Mouse (Mus musculus): ENCODE data around the gene Sin3a. TPM values are rescaled to one million over a fixed set of nuclear protein-coding genes. Genes with fewer than 3 reads are reported as not detected.

The Sin3a gene
- 10 to 100 TPM; 32.3 to 34.7 TPM for total RNA-seq (2021)
- long read RNA-seq, experiment 1, full-length matches to known transcripts, result 1 of 14 reads
- long read RNA-seq, experiment 1, partial matches to known transcripts, result 2 of 14 reads
- long read RNA-seq, experiment 1, other reads (novel, unspliced or antisense), result 11 of 14 reads
- long read RNA-seq, experiment 2, partial matches to known transcripts, result 2 of 8 reads
- long read RNA-seq, experiment 2, other reads (novel, unspliced or antisense), result 6 of 8 reads

DNA sequence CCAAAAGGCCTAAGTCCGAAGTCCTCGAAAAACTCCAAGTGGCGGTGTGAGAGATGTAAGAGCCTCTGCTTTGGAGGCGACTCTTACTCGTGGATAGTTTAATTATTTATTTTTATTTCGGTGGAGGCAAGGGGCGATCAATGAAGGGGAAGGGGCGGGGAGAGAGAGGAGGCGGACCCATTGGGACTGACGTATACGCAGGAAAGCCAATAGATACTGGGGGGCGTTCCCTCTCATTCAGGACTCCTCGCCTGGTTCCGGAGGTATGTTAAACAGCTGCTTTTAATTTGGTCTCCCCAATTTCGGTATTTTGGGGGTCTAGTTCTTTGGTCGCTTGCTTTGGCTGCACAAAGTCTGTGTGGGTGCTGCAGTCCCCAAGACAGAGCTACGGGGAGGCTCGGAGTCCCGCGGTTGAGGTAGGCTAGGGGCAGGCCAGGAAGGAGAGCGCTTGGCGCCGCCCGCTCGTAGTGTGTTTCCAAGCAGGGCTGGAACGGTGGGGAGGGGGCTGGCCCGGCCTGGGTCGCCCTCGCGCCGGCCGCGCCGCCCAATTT, at the start of gene Sin3a:
Gene Sin3a, plus strand, starts transcription at position 240 of the 551 bp plus-strand sequence.
- DNase-seq (ENCODE audit: low spot score in 2 of 2), result peak; percentile 50 to 63

GRCm38 (mm10) chr9:57031756-57032155, 40.1 kb upstream of the Sin3a start:
- peak; percentile 25 to 29 for DNase-seq (ENCODE audit: low spot score in 2 of 2)

DNA sequence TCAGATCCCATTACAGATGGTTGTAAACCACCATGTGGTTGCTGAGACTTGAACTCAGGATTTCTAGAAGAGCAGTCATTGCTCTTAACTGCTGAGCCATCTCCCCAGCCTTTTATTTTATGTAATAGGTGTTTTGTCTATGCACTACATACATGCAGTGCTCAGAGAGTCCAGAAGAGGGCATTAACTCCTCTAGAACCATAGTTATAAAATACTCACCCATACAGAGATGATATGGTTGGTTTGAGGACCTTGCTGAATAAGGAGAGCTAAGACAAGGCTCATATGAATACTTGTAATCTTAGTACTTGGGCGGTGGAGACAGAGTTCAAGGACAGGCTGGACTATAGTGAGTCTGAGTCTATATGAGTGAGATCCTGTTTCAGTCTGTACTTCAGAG, 15.6 kb upstream of the Sin3a start:
- peak; percentile 47 to 51 for DNase-seq (ENCODE audit: low spot score in 2 of 2)

- DNase-seq (ENCODE audit: low spot score in 2 of 2), result no peak
Measured at GRCm38 (mm10) chr9:57064164-57064563, 7.7 kb upstream of the Sin3a start.

- no peak for DNase-seq (ENCODE audit: low spot score in 2 of 2)
Measured at GRCm38 (mm10) chr9:57068266-57068665, 3.6 kb upstream of the Sin3a start.

GRCm38 (mm10) chr9:57070262-57070661, 1.6 kb upstream of the Sin3a start:
- DNase-seq (ENCODE audit: low spot score in 2 of 2), result no peak

DNA sequence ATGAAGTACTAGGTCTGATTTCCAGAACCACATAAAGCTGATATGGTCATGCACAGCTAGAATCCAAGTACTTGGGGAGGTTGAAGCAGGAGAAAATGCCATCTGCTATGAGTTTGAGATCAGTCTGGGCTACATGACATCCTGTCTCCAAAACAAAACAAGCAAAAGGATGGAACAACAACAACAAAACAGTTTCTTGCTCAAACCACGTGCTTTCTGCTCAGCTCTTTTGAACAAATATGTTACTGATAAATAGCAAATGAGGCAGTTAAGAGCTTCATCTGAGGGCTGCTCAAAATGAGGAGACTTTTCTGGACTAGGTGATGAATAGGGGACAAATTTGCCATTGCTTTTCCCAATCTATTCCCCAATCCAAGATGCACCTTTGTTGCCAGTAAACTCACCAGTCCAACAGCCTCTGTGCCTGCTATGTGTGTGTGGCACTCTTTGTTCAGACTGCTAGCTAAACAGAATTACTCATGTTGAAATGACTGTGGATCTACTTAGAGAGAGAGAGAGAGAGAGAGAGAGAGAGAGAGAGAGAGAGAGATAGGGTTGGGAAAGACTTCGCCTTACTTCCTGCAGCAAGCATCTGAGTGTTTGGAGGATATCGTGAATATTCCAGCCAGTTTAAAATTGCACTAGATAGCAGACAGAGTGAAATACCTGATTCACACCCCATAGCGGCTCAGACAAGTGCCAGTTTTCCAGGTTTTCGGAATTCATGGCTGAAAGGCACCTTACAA, 867 bp upstream of the Sin3a start:
- DNase-seq (ENCODE audit: low spot score in 2 of 2), result no peak

- DNase-seq (ENCODE audit: low spot score in 2 of 2), result no peak
Measured at GRCm38 (mm10) chr9:57072526-57072988, 717 bp downstream of the Sin3a start.

- DNase-seq (ENCODE audit: low spot score in 2 of 2), result peak; percentile 94
Measured at GRCm38 (mm10) chr9:57072989-57073789, 1.3 kb downstream of the Sin3a start.

DNA sequence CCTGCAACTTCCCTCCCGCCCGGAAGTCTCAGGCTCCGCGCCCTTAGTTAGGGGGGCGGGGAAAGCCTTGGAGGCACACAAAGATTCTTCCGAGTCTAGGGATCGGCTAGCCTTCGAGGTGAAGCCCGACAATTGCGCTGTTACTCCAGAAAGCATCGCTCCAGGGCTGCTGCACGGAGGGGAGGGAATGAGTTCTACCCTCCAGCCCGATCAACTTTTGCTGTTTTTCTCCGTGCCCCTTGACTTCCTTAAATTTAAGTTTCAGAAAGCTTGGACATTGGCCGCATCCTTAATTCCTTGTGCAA, 1.9 kb downstream of the Sin3a start:
- no peak for DNase-seq (ENCODE audit: low spot score in 2 of 2)

- DNase-seq (ENCODE audit: low spot score in 2 of 2), result no peak
Measured at GRCm38 (mm10) chr9:57074171-57074821, 2.5 kb downstream of the Sin3a start.

DNA sequence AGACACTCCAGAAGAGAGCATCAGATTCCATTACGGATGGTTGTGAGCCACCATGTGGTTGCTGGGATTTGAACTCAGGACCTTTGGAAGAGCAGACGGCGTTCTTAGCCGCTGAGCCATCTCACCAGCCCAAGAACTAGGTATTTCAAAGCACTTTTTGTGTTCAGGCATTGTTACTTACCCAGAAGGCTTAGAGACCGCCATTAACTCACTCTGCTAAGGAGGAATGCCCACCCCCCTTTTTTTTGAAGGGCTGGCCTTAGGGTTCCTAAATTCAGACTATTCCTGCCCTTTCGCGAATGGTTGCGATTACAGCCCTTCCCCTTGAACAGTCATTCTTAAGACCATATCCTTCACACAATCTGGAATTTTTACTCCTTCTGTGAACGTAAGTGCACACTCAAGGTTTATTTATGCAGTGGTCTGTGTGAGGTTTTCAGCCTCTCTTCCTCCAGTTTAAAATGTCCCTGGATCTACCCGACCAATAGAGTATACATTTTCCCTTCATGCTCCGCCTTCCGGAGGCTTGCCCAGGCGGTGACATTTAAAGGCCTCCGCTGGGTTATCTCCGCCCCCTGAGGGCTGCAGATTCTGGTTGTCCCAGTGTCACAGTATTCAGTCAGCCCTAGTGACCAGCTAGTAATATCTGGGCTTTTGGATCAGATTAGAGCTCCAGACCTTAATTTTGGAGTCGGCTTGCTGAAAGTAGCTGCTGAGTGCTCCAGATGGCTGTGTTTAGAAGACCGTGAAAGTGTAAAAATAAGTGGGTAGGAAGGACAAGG, 3.2 kb downstream of the Sin3a start:
- DNase-seq (ENCODE audit: low spot score in 2 of 2), result peak; percentile 56 to 66

GRCm38 (mm10) chr9:57075681-57076381, 4.0 kb downstream of the Sin3a start:
- peak; percentile 97 to 98 for DNase-seq (ENCODE audit: low spot score in 2 of 2)

GRCm38 (mm10) chr9:57076701-57077660, 5.1 kb downstream of the Sin3a start:
- DNase-seq (ENCODE audit: low spot score in 2 of 2), result peak; percentile 80 to 91

- DNase-seq (ENCODE audit: low spot score in 2 of 2), result no peak
Measured at GRCm38 (mm10) chr9:57082236-57082635, 10.4 kb downstream of the Sin3a start.

DNA sequence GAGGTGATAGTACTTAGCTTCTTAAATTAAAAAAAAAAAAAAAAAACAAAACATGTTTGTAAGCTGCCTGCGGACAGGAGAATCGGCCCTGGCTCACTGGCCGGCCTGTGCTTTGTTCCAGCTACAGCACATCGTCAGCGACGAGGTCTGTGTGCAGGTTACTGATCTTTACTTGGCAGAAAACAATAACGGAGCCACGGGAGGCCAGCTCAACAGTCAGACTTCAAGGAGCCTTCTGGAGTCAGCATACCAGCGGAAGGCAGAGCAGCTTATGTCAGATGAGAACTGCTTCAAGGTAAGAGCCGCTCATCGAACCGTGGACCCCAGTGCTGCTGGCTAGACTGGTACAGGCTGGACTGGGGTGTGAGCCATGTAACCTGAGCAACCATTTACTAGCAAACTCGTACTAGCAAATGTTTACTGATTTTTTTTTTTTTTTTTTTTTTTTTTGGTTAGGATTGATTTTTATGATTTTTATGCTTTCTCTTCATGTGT, 45.5 kb downstream of the Sin3a start:
- no peak for DNase-seq (ENCODE audit: low spot score in 2 of 2)

DNA sequence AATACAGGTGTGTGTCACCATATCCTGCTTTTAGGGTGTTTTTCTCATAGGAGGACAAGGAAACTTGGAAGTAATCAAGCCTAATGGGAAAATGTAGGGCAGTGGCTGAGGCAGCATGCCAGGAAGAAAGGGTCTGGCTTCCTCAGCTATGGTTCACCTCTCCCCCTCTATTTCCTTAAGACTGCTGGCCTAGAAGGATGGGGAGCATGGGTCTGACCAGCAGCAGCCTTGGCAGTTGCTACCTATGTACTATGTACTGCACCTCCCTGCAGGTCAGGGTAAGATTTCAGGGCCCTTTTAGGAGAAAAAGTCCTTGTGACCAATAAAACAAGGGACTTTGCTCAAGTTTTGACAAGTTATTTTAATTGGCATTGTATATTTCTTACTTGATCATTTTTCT, 57.8 kb downstream of the Sin3a start:
- no peak for DNase-seq (ENCODE audit: low spot score in 2 of 2)

Measured in left cerebral cortex, adult 18-20 months (tissue).